Mouse (Mus musculus) intestine, embryonic 14.5 days (tissue): ENCODE data around the gene Gria3. TPM values are rescaled to one million over a fixed set of nuclear protein-coding genes. Genes with fewer than 3 reads are reported as not detected.

Source experiments
- microRNA-seq: library from miRNA; unstranded; fragments of <30 nt; microRNA quantifications from one replicate; pipeline ENCODE4, GENCODE M21; 2016
- polyA plus RNA-seq: library from polyadenylated mRNA; unstranded; fragments of >200 nt; fragmentation: Nextera tagmentation; extraction: Ambion mirVana; gene quantifications from 2 replicates; pipeline ENCODE4 v1.2.1, GENCODE M21; 2014

Gene Gria3
- polyA plus RNA-seq, 1 experiment from 2014 or later: 7.6 TPM

Small RNA genes lying within 50 kb of the gene (microRNA-seq; reads per million reads assigned to microRNA genes)
- gene Gm22413: not detected
